Mouse (Mus musculus) fibroblast of lung, adult 2 months (primary cell): ENCODE results near the gene Isg15.

ENCODE experiments used
- DNase-seq: peaks from one replicate; pipeline ENCODE4 v3.0.0-alpha.2; 2011; ENCODE audit warnings: low read depth

Gene Isg15

DNA sequence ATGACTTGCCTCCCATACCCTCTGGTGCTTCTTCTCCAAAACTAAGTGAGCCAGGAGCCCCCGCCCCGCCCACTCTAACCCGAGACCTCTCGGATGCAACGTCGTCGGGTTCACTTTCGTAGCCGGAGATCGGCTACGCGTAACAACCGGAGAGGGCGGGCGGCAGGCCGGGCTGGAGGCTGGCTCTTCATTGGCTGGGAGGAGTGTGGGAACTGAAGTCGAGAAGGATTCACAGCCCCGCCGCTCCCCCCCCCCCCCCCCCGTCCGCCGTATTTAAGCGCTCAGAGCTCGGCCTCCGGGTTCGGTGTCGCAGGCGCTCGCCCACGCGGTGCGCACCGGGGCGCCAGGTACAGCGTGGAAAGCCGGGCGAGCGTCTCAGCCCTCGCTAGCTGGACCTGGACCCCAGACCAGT lies 2.4 kb upstream of the Isg15 start, which contains the start of gene AW011738:
AW011738 (plus strand) TSS at position 304 of the 412 bp plus-strand sequence.
- peak; percentile 77 for DNase-seq

DNA sequence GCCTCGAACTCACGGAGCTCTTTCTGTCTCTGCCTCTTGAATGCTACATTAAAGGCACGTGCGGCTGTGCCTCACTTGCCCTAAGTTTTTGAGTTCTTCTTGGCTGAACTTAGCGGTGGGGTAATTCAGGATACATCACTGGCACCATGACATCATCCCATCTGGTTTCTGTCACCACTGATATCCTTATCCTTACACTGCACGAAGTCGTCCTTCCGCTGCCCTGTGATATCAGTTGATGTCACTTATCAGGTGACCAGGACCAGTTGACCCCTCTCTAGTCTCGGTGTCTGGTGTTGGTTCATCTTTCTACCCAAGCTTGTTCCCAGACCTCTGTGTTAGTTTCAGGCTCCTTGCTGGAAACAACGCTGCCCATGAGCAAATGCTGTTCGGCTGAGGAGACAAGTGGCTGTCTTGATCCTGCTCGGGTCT lies 1.9 kb upstream of the Isg15 start:
- DNase-seq = no peak

DNA sequence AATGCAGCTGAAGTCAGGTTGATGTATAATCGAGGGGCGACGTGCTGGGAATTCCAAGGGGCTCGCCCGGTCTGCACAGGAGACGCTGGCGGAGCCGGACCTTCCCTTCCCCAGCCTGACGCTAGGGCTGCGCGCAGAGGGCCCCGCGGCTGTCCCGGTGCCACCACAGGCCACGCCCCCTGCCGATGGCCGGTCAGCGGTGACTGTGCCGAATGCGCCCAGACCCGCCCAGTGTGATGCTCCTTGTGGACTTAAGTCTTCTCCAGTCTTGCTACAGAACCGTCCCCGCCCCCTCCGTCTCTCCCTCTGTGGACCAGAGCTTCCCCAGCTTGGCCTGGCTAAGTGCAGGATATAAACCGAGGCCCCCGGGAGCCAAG lies 2.8 kb downstream of the Isg15 start:
- DNase-seq = peak; percentile 58

DNA sequence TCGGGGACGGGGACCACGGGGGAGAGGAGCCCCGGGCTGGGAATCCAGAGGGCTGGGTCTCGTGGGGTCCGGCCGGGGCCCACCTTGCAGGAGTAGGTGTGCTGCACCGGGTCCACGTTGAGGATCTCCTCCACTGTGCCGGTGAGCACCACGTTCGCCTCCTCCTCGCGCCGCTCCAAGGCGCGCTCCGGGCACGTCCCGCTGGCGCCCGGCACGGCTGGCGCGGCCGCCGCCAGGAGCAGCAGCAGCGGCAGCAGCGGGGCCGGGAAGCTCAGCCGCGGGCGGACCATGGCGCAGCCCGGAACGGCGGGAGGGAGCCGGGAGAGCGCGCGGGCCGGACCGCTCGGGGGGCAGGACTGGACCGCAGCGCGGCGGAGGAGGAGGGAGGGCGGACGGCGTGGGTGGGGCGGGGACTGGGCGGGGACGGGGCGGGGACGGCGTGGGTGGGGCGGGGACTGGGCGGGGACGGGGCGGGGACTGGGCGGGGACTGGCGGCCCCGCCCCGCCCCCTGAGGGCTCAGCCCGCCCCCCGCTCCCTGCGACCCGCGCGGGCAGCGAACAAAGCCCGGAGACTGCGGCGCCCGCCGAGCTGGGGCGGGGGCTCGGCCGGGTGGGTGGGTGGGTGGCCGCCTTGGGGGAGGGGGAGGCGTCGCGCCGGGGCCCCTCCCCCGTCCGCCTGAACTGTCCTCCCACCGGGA lies 3.3 kb downstream of the Isg15 start, which contains the start of gene Agrn:
Agrn (minus strand) TSS at position 358 of the 698 bp plus-strand sequence.
- no peak for DNase-seq

DNA sequence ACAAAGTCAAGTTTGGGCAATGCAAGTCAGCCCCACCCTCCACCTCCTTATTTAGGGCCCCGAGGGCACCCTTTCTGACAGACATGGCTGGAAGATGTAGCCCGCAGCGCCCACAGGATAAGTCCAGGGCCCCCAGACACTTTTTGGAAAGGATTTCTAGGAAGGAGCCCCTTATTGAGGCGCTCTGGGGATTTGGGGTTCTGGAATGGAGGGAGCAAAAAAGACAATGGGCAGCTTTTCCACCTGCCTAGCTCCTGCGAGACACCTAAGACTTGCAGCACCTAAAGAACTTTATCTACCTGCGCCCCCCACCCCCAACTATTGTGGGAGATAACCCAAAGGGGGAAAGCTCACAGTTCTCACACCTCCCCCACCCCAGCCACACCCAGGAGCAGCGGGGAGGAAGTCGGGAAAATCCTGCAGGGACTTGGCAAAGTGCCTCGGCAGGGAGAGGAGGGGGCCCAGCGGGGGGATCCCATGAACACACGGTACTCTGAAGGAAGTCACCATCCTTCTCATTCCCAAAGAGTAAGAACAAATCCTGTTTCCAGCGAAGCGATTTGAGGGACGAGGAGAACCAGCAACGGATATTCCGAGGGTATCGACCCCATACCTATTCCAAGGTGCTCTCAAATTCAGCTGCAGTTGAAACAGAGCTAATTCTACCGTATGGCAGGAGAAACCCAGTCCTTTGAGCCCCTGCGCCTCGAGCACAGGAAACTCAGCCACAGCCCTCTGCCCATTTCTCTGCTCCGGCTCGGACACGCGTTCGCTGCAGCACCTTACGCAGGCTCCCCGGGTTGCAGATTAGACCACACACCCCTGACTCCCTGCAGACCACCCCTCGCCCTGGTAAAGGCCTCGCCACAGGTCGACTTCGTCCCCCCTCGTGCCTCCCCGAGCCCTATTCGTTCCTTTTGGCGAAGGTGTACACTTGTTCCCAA lies 4.4 kb downstream of the Isg15 start:
- DNase-seq = no peak

DNA sequence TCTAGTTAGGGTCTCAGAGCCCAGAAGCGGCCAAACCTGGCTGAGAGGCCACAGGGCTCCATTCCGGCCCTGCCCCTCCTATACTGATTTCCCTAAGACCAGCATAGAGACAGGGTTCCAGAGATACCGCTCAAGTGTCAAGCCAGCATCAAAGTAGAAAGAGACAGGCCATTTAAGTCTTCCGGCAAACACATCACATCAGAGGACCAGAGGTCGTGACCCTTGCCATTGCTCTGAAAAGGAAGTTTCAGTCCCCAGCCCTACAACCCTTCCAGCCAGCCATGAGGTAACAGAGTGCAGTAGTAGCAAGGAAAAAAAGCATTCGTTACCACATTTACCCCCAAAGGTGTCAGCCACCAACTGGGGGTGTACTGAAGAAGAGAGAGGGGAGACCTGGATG lies 6.3 kb downstream of the Isg15 start:
- no peak for DNase-seq

DNA sequence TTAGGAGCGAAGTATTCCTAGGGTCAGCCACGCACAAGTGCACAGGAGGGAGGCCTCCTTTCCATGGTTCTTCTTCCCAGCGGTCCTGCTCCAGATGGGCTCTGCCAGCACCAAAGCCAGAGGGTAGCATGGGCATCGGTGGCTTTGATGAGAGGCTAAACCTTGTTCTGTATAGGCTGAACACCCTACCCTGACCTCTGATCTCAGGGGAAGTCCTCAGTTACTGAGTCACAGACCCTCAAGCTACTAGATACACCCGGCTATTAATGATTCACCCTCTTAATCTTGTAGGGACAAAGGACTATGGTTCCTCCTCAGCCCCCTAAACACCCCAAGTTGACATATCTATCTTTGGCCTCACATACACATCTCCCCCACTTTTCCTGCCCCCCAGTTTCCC lies 6.7 kb downstream of the Isg15 start:
- no peak for DNase-seq

DNA sequence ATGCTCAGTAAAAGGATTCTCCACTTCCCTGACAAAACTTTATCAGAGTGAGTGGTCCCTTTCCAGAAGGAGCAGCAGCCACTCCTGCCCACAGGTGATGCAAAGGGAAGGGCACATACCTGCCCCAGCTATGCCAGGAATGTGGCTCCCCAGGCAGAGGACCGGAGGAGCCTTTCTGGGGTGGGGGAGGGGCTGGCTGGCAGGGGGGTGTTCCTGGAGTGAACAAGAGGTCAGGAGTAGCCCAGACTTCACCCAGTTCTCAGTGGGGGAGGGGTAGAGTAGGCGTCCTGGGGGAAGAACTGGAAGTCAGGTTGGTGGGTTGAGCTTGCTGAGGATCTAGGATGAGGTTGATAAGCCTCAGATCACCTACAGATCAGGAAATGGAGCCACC lies 7.4 kb downstream of the Isg15 start:
- no peak for DNase-seq

DNA sequence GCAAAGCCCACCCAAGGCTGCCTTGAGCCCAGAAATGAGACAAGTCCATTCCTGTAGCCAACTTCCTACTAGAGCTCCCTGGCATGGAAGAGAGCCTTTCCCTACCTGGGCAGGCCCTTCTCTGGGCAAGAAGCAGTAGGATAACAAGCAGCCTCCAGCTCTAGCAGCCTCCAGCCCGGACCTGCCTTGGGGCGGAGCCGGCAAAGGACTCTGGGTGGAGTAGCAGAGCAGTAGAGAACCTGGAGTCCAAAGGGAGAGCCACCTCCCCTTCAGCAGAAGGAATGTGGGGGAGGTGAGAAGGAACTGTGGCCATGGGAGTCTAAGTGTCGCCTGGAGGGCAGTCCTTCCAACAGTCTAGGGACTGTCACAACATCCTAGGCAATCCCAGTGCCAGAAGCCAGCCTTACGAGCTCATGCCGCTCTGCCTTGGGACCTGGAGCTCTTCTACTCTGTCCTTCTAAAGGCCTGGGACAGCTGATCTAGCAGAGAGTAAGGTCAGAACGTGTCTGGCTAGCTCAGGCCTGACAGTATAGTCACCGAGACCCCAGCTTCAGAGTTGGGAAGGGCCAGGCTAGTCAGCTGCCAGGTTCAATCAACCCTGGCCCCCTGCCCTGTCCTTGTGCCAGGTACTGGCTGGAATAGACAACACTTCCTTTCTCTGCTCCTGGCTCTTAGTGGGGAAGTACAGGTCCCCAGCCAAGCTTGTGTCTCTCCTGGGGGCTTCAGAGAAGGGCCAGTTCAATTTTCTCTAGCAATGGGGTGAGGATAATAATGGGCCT lies 8.0 kb downstream of the Isg15 start:
- no peak for DNase-seq

DNA sequence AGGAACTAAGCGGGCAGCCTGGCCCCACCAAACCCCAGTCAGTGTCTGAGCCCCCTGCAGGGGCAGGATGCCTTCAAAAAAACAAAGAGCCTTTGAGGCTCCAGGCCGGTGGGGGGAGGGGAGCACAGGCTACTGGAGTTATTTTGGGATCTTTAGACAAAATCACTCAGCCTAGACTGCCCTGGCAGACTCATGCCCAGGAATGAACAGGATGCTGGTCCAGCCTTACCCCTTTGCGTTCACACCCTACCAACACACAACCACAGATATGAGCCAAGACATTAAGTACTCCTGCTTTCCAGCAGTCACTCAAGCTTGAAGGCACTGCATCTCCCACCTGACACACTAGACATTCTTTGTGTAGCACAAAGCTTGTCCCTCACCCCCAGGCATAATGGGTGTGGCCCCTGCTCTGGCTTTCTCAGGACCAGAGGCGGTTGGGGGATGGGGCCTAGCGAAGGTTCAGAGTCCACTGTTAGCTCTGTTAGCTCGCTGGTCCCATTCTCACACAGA lies 11.8 kb downstream of the Isg15 start:
- peak; percentile 86 for DNase-seq

DNA sequence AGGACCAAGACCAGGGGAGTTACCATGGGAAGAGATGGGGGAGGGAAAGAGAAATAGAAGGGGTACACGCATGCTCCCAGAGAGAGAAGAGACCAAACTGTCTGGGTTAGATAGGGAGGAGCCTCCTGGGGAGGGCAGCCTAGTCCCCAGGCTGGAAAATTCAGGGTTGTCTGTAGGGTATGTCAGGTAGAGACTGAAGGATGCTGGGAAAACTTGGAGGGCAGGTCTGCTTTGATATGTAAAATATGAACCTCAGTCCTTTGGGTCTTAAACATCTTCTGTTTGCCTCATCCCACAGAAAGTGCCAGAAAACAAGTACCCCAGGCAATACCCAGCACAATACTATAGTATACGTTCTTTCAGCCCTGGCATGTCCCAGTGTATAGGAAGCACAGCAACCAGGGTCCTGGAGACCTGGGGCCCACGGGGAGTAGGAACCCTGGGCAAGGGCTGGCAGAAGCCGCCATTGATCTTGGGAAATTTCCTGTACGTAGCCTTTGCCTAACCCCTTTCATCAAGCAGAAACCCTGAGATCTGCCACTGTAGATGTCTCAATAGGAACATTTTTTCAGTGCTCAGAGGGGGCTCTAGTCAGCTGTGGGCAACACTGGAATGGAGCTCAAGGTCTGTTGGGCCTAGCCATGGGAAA lies 12.3 kb downstream of the Isg15 start:
- DNase-seq = no peak

DNA sequence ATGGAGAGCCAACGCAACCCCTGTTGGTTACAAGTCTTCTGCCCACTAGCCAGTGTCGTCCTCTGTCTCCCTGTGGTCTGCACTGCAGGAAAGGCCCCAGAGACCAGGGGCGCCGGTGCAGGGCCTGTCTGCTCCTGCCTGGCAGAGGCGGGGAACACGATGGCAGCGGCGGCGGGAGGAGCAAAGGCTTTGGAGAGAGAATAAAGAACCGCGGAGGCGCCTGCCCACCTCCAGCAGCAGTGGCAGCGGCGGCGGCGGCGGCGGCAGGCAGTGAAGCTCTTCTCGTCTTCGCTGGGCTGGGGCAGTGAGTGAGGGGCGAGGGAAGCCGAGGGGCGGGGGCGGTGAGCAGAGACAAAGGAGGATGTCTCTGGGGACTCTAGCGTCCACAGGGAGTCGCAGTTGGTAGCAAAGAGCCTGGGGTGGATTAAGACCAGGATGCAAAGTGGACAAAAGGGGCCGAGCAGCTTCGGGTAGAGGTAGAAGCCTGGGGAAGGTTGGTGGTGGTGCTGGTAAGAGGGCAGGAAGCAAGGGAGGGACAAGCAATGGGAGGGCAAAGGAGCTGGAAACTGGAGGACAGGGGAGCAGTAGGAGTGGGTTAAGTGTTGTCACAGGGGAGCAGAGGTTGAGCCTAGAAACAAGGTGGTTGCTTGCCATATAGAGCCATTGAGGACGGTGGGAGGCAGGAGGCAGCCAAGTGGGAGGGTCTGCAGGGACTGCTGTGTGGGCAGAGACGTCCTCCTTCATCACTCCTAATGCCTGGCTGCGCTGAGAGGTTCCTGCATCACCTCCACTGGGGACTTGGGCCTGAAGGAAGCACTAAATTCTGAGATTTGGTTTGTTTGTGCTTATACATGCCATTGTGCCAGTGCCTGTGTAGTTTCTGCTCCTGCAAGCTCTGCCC lies 14.4 kb downstream of the Isg15 start:
- DNase-seq = no peak

DNA sequence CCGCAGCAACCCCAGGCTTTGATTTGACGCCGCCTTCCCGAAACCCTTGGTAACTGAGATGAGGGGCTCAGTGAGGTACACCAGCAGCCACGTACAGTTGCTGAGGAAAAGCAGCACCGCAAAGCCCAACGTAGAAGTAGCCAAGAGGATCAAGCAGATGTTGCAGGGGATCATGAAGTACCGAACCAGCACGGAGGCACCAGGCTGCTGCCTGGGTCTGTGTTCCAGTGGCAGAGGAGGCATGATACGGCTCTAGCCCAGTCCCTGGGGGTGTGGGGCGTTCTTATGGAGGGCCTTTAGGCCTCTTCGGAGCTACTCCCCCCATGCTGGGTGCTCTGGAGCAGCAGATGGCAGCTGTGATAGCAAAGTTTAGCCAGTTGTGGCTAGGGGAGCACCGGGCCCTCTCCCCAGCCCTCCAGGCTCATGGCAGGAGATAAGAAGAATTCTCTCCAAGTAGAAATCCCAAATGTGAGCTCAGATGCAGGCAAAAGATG lies 15.1 kb downstream of the Isg15 start:
- no peak for DNase-seq

DNA sequence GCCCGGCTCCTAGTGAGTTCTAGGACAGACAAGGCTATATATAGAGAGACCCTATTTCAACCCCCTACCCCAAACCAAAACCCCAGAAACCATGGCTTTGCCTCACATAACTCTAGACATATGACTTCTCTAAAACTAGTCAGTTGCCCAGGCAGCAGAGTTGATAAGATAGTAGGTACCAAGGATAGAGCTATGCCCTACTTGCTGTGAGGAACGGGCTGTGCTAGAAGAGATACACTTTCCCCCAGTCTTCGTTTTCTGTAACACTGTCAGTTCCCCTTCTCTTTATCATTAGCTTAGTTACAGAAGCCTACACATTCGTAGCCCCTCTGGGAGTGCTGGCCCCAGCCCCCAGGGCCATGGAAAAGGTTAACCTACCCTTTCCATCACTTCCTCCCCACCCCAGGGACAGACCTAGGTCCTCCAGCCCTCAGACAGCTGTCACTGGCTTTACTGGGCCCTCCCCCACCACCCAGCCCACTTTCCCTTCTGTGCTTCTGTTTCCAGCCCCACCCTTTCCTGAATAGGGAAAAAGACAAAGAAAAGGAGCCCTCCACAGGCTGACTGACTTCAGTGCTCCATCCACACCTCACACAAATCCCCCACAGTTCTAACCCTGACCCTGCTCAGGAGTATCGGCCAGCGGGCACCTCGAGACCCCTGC lies 16.2 kb downstream of the Isg15 start:
- no peak for DNase-seq

DNA sequence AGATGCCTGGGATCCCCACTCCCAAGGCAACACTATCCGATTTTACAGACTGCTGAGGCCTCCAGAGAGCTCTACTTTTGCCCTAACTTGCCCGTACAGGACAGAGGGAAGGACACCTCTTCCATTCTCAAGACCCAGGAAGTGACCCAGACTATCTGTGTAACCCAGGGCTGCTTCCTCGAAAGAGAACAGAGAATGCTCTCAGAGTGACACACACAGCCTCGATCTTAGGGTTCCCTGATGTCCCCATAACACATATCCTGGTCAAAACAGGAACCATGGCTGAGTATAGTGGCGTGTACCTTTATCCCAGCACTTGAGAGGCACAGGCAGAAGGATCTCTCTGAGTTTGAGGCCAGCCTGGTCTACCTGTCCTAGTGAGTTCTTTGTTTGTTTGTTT lies 16.9 kb downstream of the Isg15 start:
- no peak for DNase-seq

DNA sequence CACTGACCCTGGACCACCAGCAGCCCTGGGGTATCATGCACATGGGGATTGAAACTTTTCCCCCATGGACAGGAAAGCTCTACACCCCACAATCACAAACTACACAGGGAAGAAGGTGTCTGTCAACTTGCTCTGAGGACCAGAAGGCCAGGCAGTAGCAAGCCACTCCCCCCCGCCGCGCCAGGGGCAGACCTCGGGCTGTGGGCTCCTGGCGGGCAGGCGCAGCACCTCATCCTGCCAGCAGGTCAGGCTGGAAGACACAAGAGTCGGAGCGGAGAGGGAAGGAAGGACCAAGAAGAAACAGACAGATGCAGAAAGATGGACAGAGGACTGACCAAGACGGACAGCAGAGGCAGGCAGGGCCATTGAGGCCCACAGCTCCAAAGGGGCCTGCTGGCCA lies 23.0 kb downstream of the Isg15 start:
- DNase-seq = no peak

DNA sequence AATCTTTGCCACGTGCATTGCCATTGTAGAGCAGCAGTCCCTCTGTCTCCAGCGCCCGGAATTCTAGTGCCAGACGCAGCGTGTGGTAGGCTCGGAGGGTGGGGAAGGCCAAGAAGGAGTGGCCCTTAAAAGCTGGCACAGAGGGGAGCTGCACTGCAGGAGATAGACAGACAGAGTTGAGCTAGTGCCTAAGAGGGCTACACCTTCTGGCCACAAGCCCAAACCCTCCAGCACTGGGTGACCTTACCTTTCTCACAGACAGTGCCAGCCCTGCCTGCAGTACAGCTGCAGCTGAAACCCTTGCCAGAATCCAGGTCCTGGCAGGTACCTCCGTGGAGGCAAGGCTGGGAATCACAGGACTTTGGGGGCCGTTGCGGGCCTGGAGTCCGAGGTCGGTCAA lies 28.8 kb downstream of the Isg15 start:
- no peak for DNase-seq

DNA sequence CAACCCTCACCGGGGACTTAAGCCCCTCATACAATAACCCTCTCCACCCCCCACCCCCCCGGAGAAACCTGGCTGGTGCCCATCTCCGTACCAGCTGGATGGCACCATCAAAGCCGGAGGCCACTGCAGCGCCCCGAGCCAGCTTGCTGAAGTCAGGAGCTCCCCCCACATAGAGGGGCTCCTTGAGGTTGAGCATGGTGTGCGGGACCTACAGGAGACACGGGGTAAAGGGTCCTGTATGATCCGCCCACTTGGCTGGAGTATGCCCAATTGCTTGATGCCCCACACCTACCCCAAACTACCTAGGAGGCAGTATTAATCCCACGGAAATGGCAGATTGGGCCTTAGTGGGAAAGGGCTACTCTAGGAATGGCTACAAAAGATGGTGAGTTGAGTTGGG lies 31.5 kb downstream of the Isg15 start:
- DNase-seq = no peak

DNA sequence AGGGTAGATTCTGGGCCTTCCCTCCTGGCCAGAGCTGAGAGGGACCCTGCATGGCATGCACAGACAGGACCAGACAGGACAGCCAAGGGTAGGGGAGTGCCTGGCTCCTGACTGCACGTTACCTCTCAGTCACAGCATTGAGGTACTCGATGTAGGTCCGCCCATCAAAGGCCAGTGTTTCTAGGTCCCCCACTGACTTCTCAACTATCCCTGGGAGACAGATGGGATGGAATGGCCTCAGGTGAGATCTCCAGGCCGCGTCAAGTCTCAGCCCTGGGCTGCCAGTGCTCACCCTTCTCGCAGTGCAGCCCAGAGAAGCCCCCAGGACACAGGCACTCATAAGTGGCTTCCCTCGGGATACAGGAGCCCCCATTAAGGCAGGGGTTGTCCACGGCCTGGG lies 32.0 kb downstream of the Isg15 start:
- no peak for DNase-seq

DNA sequence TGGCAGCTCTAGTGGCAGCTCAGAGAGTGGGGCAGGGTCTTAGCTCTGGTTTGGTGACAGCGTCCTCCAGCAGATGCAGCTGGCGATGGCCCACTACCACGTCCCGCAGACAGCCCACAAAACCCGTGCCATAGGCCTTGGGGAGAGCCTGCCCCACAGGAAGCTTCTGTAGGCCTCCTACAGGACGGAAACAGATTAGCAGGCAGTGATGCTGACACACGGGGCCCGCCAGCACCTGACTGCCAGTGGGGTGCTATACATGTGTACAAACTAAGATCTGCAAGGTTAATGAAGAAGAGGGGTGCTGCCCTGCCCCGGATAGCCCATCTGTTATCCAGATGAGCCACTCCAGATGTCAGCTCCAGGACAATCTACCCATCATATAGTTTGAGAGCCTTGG lies 34.1 kb downstream of the Isg15 start:
- DNase-seq = no peak
